Mouse (Mus musculus) liver, adult 10 weeks (tissue): ENCODE data around the gene Cep95. TPM values are rescaled to one million over a fixed set of nuclear protein-coding genes. Genes with fewer than 3 reads are reported as not detected.

Experiments used
- polyA plus RNA-seq: library from polyadenylated mRNA; stranded (reverse); fragments of 350-450 nt; fragmentation: Illumina TruSeq; extraction: RNeasy Lipid Tissue Mini Kit (QIAGEN cat#74804); gene quantifications from one replicate; pipeline ENCODE4 v1.2.3, GENCODE M21; 2014; ENCODE audit warnings: low read depth, low replicate concordance

The Cep95 gene
- 7.8 TPM for polyA plus RNA-seq

GRCm38 (mm10) chr11:106788775-106789459, at the start of gene Cep95, which contains the start of gene Ddx5:
TSS of gene Cep95 (plus strand) at chr11:106789252.
TSS of gene Ddx5 (minus strand) at chr11:106789185.

GRCm38 (mm10) chr11:106750121-106750751, 38.8 kb upstream of the Cep95 start, which contains the start of gene Pecam1:
TSS of gene Pecam1 (minus strand) at chr11:106750628.

GRCm38 (mm10) chr11:106751039-106752018, 37.7 kb upstream of the Cep95 start, which contains the start of gene Milr1:
TSS of gene Milr1 (plus strand) at chr11:106751226.

GRCm38 (mm10) chr11:106779388-106780088, 9.5 kb upstream of the Cep95 start, which contains the start of gene Polg2:
TSS of gene Polg2 (minus strand) at chr11:106779537.

Other genes starting within 250 kb of the Cep95 start
- gene Tex2, start 175.8 kb upstream of the Cep95 start, polyA plus RNA-seq = 81.4 TPM
- gene Pecam1, start 38.6 kb upstream of the Cep95 start, polyA plus RNA-seq = 4.7 TPM
- gene Milr1, start 38.0 kb upstream of the Cep95 start, polyA plus RNA-seq = 1.5 TPM
- 6.5 TPM for gene Polg2, start 9.7 kb upstream of the Cep95 start, polyA plus RNA-seq
- 555 TPM for gene Ddx5, start 67 bp upstream of the Cep95 start, polyA plus RNA-seq
- gene Smurf2, start 131.5 kb downstream of the Cep95 start, polyA plus RNA-seq = 36.2 TPM
- gene Kpna2, start 210.3 kb downstream of the Cep95 start, polyA plus RNA-seq = 60.3 TPM
- gene 1810010H24Rik, start 236.4 kb downstream of the Cep95 start, polyA plus RNA-seq = 5.7 TPM